Mouse (Mus musculus) frontal cortex, adult 2 months (tissue): Measurements from ENCODE around the gene Cideb. TPM values are rescaled to one million over a fixed set of nuclear protein-coding genes. Genes with fewer than 3 reads are reported as not detected.

Experiments
- DNase-seq, 2 experiments: peaks; one replicate each; pipeline ENCODE4 v3.0.0; 2022; ENCODE audit warnings: low spot score in 1 of 2; ENCODE audit errors: extremely low spot score in 1 of 2
- polyA plus RNA-seq: library from polyadenylated mRNA; depleted of rRNA; stranded (reverse); fragments of >200 nt; gene quantifications from 2 replicates; pipeline ENCODE4 v1.2.3, GENCODE M21; 2012

Gene Cideb
- polyA plus RNA-seq, 1 experiment, result 15.6 TPM

DNA sequence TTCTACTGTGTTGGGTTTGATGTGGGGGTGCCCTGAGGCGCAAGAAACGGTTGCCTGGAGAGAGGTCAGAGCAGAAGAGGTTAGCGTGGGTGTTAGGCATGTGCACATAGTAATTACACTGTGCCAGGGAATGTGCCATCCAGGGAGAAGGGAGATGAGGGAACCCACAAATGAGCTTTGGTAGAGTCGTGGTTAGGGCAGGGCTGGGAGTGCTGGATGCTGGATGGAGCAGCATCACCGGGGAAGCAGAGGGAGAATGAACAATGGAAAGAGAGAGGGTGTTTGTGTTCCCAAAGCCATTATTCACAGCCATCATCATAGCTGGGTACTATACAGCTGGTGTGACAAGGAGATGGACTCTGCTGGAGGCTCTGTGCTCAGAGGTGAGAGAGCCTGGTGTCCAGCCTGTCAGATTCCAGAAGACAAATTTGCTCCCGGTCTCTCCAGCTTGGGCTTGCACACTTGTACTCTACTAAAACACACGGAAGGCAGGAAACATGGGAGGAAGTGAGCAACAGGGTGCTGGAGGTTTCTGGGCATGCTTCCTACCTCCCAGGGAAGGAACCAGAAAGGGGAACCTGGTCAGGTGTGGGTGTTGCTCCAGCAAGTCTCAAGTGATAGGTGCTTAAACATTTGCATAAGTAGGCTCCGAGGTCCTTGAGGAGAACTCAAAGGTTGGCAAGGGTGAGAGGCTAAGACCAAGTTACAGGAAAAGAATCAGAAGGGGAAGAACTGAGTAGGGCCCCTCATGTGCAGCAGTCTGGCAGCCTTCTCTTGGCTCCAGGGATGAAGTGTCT, 30.2 kb downstream of the Cideb start:
- no peak for DNase-seq

DNA sequence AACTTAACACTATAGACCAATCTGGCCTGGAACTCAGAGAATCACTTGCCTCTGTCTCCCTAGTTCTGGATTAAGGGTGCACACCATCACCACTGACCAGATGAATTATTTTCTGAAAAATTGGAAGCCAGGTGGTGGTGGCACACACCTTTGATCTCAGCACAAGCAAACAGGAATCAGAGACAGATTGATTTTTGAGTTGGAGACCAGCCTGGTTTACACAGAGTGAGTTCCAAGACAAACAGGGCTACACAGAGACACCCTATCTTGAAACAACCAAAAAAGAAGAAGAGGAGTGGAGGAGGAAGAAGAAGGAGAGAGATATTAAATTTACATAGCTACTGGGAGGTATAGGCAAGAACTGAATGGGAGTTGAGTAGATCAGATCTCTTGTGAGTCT, 32.0 kb downstream of the Cideb start:
- no peak for DNase-seq

DNA sequence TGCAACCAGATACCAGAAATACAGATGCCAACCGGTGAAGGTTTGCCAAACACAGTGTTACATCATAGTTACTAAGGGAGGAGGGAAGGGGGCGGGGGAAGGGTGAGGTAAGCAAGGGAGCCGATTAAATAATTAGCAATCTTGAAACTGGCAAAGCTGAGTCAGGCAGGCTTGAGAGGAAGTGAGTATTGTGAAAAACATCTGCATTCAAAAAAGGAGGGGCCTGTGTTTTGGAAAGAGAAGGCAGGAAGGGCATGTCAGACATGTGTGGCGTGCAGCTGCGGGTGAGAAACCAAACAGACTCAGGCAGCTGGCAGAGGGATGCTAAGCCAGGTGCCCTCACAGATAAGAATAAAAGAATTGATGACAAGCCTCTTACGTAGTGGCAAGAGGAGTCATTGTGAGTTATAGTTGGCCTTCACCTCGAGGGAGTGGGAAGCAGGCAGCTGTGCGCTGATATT, 33.8 kb downstream of the Cideb start:
- no peak for DNase-seq

DNA sequence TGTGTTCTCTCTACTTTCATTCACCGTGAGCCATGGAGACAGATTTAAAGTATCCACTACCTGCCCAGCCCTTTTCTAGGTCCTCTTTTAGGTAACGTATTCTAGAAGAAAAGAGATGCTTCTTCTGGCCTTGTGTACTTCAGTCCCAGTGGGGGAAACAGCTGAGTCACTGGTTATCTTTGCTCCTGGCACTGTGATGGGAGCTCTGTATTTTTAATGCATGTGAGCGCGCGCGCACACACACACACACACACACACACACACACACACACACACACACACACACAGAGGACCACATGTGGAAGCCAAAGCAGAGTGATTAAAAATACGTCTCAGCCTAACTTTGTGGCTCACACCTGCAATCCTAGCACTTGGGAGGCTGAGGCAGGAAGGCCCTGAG, 34.8 kb downstream of the Cideb start:
- DNase-seq, result no peak

DNA sequence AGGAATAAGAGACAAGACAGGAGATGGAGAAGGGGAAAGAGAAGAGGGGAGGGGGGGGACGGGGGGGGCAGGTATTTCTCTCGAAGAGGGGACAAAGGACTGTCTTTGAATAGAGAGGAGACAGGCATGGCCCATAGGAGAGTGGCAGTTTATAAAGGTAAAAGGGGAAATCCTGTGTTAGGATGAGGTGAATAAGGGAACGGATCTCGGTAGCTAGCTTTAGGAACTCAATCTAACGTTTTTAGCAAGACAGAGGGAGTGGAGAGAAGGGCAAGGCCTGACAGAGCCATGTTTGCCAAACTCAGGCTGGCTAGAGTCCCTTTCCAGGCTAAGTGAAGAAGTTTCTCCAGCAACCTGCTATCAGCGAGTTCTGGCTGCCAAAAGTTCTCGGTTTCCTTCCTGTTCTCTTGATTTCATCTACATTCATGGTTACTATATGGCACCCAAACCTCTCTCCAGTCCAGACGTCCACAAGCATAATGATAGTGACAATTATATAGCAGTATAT, 35.8 kb downstream of the Cideb start:
- no peak for DNase-seq

DNA sequence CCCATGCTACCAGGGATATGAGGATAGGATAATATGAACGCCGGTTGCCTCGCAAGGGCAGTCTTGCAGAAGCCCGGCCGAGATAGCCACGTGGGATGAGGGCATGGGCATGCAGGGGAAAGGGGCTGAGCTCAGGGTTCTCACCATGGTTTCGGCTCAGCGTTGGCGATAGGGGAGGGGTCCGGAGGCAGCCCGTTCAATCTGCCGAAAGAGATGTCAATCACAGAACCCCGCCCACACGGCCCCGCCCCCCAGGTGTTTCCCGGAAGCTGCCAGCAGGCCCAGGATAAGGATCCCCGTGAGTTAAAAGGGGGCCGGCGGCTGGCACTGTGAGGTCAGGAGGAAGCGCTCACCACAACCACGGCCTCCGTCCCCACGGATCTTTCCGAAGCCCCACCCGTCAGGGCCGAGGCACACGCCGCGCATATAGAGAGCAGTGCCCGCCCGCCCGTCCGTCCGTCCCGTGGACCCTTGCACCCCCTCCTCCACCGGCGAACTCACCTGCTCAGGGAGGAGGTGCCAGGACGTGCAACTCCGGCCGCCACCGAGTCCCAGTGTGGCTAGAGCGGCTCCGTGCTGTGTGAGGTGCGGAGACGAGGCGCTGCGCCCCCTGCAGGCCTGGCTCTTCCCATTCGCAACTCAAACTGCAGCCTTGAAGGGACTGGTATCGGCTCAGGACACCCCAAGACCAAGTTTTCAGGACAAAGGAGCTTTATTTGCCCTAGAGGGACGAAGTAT, 36.4 kb downstream of the Cideb start, which contains the start of gene Rabggta:
Rabggta (minus strand) TSS at position 564 of the 738 bp plus-strand sequence.
- DNase-seq, result peak; percentile 85 to 95

DNA sequence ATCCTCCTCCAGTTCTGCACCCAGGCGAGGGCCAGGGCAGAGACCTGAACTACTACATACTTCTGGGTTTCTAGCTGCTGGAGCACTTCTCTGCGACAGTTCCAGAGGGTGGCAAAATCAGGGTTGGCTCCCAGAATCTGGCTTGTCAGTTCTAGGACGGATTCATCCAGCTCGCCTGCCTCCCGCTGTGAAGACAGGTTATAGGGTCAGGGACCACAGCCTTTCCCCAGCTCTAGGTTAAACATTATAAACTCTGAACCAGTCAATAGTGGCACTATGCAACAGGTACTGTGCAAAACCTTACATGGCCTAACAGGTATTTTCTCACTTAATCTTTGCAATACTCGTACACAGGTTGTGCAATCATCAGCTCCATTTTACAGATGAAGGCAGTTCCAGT, 37.2 kb downstream of the Cideb start:
- no peak for DNase-seq

DNA sequence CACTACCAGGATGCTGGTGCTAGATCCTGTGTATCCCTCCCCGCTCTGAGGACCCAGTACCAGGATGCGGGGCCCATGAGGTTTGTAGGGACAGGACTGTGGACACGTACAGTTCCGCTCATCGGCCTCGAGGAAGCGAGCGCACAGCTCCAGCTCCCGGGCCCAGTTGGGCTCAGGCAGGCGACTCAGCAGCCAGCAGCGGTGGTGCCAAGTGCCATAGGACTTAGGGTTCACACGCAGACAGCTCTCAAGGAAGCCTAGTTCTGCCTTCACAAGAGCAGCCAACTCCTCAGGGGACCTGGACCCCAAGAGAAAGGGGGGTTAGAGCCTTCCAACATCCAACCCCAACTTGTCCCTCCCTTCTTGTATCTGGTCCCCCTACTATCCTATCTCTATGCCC, 37.6 kb downstream of the Cideb start:
- no peak for DNase-seq

DNA sequence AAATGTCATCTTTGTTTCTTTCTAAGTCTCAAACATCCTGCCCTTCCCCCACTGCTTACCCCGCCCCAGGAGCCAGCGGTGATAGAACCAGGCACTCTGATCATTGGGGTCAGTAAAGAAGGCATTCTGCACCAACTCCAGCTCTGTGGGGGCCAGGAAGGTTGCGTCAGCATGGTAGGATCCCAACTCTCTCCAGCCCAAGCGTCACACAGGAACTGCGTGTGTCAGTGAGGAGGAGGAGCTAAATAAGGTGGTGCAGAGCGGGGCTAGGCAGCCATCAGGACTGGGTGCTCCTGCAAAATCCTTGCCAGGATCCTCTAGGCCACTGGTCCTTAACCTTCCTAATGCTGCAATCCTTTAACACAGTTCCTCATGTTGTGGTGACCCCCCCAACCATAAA, 38.5 kb downstream of the Cideb start:
- no peak for DNase-seq

DNA sequence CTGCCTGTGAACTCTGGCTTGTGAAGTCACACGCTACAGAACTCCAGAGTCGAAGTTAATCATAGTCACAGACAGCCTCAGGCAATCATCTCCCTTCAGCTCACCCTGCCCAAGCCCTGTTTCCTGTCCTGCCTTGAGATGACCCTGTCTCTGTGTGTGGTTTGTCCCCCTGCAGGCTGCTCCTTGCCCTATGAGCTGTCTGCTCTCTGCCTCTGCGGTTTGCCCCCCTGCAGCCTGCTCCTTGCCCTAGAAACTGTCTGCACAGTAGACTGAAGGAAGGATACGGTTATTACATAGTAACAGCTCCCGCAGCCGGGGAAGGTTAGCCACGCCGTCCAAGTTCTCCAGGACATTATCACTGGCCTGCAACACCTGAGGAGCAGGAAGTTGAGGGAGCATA, 41.4 kb downstream of the Cideb start:
- DNase-seq, result no peak

DNA sequence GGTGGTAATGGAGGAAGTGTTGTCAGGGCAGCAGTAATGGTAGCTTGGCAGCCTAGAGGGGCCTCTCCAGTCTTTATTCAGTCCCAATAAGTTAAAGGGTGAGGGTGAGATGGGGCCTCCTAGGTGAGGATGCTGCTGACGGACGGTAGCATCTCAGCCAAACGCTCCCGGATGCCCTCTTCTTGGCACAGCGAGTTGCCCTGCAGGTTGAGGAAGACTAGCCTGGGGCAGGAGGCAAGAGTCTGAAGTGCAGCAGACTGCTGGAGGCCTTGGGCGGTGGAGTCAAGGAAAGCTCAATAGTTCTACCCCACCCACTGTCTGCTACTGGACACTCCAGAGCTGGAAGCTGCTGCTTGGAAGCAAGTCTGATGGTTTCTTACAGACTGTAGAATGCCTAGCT, 42.0 kb downstream of the Cideb start:
- DNase-seq, result no peak

DNA sequence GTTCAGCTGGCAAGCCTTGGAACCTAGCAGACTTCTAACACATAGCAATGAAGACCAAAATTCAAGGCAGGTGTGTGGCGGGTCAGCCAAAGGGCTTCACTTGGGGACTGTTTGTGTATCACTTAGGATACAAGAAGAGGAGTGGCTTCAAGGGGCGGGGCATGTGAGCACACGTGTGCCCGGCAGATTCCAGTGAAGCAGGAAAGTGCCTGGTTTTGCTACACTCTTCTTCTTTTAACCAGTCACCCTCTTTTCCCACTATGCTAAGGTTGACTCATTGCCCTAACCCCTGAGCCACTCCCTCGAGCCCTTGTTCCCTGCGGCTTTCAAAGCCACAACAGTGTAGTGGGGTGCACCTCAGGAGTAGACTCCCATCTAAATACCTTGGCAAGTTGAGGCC, 43.4 kb downstream of the Cideb start:
- no peak for DNase-seq

DNA sequence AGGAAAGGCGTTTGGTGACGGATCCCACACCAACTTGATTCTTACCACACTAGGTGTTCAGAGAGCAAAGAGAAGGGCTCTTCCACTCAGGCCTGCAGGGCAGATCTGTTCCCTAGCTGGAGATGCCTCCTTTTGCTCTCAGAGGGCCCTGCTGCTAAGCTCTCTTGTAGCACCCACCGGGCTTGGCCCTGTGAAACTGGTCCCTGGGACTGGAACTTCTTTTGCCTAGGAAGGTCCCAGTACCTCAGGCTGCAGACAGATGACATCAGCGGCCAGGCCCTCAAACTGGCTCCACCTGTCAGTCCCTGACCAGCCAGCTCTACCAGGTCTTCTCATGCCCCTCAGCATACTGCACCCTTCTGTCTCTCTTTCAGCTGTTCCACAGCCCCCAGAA, 44.5 kb downstream of the Cideb start, which contains the start of gene Tgm1:
Tgm1 (minus strand) TSS at position 198 of the 394 bp plus-strand sequence.
- no peak for DNase-seq

DNA sequence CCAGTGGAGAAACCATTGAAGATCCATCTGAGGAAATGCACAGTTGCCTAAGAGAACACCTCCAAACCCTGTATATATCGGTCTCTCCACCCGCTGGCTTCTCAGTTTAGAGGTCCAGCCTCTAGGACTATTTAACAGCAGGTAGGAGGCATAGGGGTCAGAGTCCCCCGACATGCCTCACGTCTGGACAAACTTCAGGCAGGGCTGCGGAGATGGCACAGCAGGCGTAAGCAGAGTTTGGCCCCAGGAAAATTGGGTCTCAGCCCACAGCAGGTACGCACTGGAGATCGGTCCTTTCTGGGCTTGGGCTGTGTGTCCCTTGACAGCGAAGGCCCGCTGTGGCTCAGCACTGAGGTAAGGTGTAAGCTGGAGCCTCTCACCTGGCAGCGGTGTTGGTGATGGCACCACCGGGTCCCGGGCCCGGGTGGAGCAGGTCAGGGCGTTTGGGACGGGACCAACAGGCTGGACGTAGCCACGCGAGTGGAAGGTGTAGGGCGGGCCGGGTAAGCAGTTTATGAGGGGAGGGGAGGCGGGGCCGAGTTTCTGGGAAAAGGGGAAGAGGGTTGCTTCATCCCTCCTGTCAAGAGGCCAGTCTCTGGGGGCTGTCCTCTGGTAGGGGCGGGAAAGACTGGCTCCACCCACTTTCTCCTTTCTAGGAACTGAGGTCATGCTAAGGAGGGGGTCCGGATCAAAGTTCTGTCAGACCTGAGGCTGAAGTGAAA, 45.1 kb downstream of the Cideb start:
- no peak for DNase-seq

DNA sequence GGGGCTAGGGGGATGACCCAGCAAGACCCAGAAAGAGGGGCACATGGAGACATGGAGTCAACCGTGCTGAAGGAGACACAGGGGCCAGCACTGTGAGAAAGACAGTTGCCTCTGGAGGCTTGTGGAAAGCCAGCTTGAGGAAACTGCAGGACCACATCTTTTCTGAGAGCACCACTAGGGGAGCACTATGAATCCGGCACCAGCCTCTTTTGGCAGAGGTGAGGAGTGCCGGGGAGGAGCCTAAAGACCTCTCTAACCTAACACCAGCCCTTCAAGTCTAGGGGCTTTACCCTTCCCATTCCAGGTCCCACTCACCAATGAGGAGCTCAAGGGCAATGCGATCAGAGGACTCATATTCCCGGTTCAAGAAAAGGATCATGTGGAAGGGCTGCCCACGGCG, 46.5 kb downstream of the Cideb start:
- no peak for DNase-seq

DNA sequence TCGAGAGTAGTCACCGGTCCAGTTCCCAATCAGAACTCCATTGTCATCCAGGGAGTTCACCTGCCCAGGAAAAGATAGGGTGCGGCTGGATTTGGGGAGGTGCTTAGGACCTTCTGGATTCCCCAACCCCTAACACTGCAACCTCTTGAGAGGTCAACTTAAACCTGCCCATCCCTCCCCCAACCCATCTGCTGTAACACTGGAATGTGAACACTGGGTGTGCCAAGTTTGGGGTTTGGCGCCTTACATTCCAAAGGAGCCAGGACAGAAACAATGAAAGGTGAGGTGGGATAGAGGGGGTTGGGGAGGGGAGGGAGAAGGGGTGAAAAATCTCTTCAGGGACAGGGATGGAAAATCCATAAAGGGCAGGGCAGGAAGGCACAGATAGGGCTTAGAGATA, 48.7 kb downstream of the Cideb start:
- DNase-seq, result no peak

DNA sequence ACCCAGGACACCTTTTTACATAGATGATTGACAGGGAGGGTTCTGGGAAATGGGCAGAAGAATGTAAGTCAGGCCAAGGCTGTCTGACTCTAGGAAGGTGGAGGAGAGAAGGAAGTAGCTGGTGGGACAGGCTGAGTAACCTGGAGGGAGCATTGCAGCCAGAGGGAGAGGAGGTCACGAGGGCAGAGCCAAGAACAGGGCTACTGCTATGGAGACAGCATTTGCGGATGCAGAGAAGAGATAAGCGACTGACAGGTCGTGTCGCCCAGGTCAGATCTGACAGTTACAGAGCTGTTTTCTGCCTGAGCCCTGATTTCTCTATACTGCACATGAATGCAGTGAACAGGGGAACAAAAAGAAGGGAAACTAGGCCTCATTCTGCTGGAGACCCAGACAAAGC, 50.9 kb downstream of the Cideb start:
- DNase-seq, result no peak

DNA sequence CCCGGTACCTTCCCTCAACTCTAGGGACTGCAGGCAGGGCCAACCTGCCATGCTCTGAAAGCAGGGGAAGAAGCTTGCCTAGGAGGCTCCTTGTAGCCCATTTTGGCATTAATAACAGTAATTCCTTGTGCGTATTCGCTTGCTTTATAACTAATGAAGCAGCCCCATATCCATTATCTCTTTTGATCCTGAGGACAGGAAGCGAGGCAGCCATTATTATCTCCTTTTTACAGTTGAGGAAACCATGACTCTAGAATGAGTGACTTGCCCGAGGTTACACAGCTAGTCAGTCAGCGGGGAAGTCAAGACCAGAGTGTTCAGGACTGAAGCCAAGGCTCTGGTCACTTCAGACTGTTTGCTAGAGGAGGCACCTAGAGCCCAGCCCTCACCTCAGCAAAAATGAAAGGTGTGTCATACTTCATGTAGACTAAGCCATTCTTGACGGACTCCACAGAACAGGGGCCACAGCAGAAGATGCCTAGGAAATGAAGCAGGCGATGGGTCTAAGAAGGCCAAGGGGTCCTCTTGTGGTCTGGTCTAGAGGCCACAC, 52.1 kb downstream of the Cideb start:
- no peak for DNase-seq
